In genomic region chr1:174655354-174655753, GRCm38 (mm10) we compare ENCODE assay signal across 28 mouse cellular contexts.
"Had no signal": no experiment of that assay in that cellular context is flagged by ENCODE, and none has a peak within 500 bp of the region (broad histone marks: within the 10 kb centered on the region; RNA-seq: fewer than 3 reads in every experiment).

No protein-coding gene starts in this region.

- H3K9ac ChIP-seq: forebrain, postnatal 0 days; heart, embryonic 12.5 days; hindbrain, embryonic 12.5 days; hindbrain, embryonic 14.5 days; intestine, embryonic 15.5 days; kidney, embryonic 15.5 days; liver, embryonic 13.5 days; liver, embryonic 15.5 days had no signal

- H3K27ac ChIP-seq: gastrocnemius, adult 2 months; heart, embryonic 10.5 days; hindbrain, embryonic 14.5 days; intestine, embryonic 15.5 days; kidney, embryonic 15.5 days; kidney, postnatal 0 days; liver, embryonic 13.5 days; liver, embryonic 15.5 days had no signal

- H3K9me3 ChIP-seq: heart, embryonic 10.5 days; heart, embryonic 12.5 days; hindbrain, embryonic 10.5 days; hindbrain, embryonic 12.5 days; intestine, embryonic 15.5 days; kidney, embryonic 15.5 days; liver, embryonic 13.5 days; liver, embryonic 15.5 days had no signal

- H3K4me1 ChIP-seq: heart, embryonic 10.5 days; hindbrain, embryonic 12.5 days; intestine, embryonic 15.5 days; kidney, embryonic 15.5 days; liver, embryonic 13.5 days; liver, embryonic 15.5 days had no signal

- H3K4me3 ChIP-seq: gastrocnemius, adult 2 months; heart, embryonic 10.5 days; heart, embryonic 12.5 days; hindbrain, embryonic 10.5 days; hindbrain, embryonic 12.5 days; intestine, embryonic 15.5 days; kidney, embryonic 15.5 days; liver, embryonic 13.5 days; liver, embryonic 15.5 days had no signal

- H3K27me3 ChIP-seq: heart, embryonic 12.5 days; hindbrain, embryonic 12.5 days; intestine, embryonic 15.5 days; kidney, embryonic 15.5 days; liver, embryonic 13.5 days; liver, embryonic 15.5 days had no signal

- H3K4me2 ChIP-seq: heart, embryonic 12.5 days; hindbrain, embryonic 12.5 days; hindbrain, embryonic 14.5 days; intestine, embryonic 15.5 days; kidney, embryonic 15.5 days; liver, embryonic 11.5 days; liver, embryonic 13.5 days; liver, embryonic 15.5 days had no signal

- H3K36me3 ChIP-seq: heart, embryonic 10.5 days; heart, embryonic 12.5 days; hindbrain, embryonic 10.5 days; intestine, embryonic 15.5 days; kidney, embryonic 15.5 days; liver, embryonic 13.5 days; liver, embryonic 15.5 days had no signal

- ATAC-seq: forebrain, postnatal 0 days; hindbrain, embryonic 16.5 days; inflammation-experienced regulatory T-cells, adult 6 months; intestine, embryonic 15.5 days; intestine, postnatal 0 days had no signal

- DNase-seq: forebrain, postnatal 0 days; gastrocnemius, adult 2 months; gastrocnemius, postnatal 10 days; gastrocnemius, postnatal 25 days; heart, adult 18-20 months; heart, postnatal 10 days; heart, postnatal 4 days; kidney, adult 2 months; kidney, adult 9 months; kidney, postnatal 25 days; layer of hippocampus, adult 9-11 months; layer of hippocampus, postnatal 36 days; left cerebral cortex, postnatal 4 days; liver; liver, embryonic 13.5 days had no signal
